Mouse (Mus musculus): ENCODE measurements around the gene Prdm11. TPM values are rescaled to one million over a fixed set of nuclear protein-coding genes. Genes with fewer than 3 reads are reported as not detected.
A peak's percentile ranks its signal among the peaks of the same experiment; 100 is the strongest.

Prdm11 gene
- polyA plus RNA-seq, 1 experiment from 2014 or later = 5.5 TPM

GRCm38 (mm10) chr2:93080871-93081608, 35.1 kb upstream of the Prdm11 start:
- peaks cover 24% of the 10 kb centered on the region for H3K4me1 ChIP-seq (replicated peaks; ENCODE audit: control insufficient read depth, insufficient read depth, low read length)
- no peak for ATAC-seq (ENCODE audit: low read depth)

GRCm38 (mm10) chr2:93079394-93079793, 33.4 kb upstream of the Prdm11 start:
- ATAC-seq (ENCODE audit: low read depth) = no peak
- H3K27me3 ChIP-seq (ENCODE audit: control insufficient read depth, insufficient read depth, low read depth, low read length) = no peaks in the 10 kb centered on the region

More at GRCm38 (mm10) chr2:93080871-93081608, 35.1 kb upstream of the Prdm11 start:
- H3K4me2 ChIP-seq (ENCODE audit: low read depth, low read length) = no peak overlapping the region
- 47% methylated on average over 5 of the region's 5 CpGs for WGBS
- no peak overlapping the region for H3K9ac ChIP-seq (ENCODE audit: low read length)
- H3K36me3 ChIP-seq (ENCODE audit: control insufficient read depth, insufficient read depth, low read length) = no peaks in the 10 kb centered on the region
- H3K27ac ChIP-seq (ENCODE audit: low read length) = no peak overlapping the region
- H3K4me3 ChIP-seq (ENCODE audit: low read length) = no peak overlapping the region
- no peaks in the 10 kb centered on the region for H3K27me3 ChIP-seq (ENCODE audit: control insufficient read depth, insufficient read depth, low read depth, low read length)
- H3K9me3 ChIP-seq (ENCODE audit: control insufficient read depth, low read length) = no peaks in the 10 kb centered on the region

DNA sequence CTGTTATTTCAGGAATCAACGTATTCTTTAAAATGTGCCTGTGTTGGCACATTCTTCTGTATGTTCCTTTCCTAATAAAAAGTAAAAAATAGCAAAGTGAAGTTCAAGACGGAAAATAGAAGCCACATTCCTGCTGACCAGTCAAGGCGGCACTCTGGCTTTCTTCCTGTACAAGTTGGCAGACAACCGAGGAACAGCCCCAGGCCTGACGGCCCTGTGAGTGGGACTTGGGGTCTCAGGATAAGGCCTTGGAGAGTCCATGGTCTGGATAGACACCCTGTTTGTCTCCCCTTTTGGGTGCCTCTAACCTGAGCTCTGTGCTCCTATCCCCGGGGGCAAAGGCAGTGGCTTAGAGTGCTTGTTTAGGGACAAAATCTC, 30.6 kb upstream of the Prdm11 start:
- Histone ChIP-seq H3K4me2 (ENCODE audit: low read depth, low read length) (no peak overlapping the region), H3K9ac (ENCODE audit: low read length) (no peak overlapping the region), H3K27ac (ENCODE audit: low read length) (no peak overlapping the region), H3K9me3 (ENCODE audit: control insufficient read depth, low read length) (no peaks in the 10 kb centered on the region), H3K36me3 (ENCODE audit: control insufficient read depth, insufficient read depth, low read length) (no peaks in the 10 kb centered on the region), H3K4me1 (replicated peaks; ENCODE audit: control insufficient read depth, insufficient read depth, low read length) (peaks cover 9% of the 10 kb centered on the region), H3K4me3 (ENCODE audit: low read length) (no peak overlapping the region), H3K27me3 (ENCODE audit: control insufficient read depth, insufficient read depth, low read depth, low read length) (no peaks in the 10 kb centered on the region; the same call in 1 of the 2 replicates)
- no peak for ATAC-seq (ENCODE audit: low read depth)
- 55% methylated on average over 6 of the region's 6 CpGs for WGBS

More at GRCm38 (mm10) chr2:93079394-93079793, 33.4 kb upstream of the Prdm11 start:
- no peak overlapping the region for H3K4me2 ChIP-seq (ENCODE audit: low read depth, low read length)
- no peak overlapping the region for H3K4me3 ChIP-seq (ENCODE audit: low read length)
- H3K4me1 ChIP-seq (replicated peaks; ENCODE audit: control insufficient read depth, insufficient read depth, low read length) = peaks cover 21% of the 10 kb centered on the region
- no peak overlapping the region for H3K9ac ChIP-seq (ENCODE audit: low read length)
- no peaks in the 10 kb centered on the region for H3K36me3 ChIP-seq (ENCODE audit: control insufficient read depth, insufficient read depth, low read length)
- H3K27ac ChIP-seq (ENCODE audit: low read length) = no peak overlapping the region
- H3K9me3 ChIP-seq (ENCODE audit: control insufficient read depth, low read length) = no peaks in the 10 kb centered on the region
- WGBS = 73% methylated on average over 4 of the region's 4 CpGs

DNA sequence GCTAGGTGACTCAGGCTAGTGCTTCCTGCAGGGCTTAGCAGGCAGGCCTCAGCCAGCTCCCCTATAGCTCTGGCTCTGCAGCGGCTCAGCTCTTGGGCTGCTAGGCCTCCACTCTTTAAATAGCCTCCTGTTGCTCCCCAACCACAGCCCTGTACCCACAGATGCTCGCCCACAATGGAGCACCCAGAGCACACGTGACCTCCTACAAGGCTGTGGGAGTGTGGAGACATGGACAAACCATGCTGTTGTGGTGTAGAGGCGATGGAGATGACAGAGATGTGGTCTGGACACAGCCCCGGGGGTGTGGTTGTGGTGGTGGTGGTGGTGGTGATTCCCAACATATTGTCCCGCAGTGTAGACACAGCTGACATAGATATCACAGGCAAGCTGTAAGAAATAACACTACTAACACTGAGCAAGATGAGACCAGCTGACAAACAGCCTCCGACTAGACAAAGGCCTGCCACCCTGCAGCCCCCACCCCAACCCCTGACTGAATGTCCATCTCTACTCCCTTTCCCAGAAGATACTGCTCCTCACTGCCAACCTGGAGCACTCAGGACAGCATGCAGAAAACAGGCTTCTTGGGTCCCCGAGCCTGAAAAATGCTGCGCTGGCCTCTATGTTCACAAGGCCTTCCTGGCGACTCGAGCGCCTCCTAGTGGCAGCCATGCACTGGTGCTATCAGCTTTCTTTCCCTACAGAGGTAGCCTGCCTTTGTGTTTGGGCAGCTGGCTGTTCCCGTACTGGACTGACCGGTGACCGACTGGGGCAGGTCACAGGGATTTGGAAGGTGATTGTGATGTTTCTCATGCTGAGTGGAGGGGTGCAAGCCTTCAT, 30.0 kb upstream of the Prdm11 start:
- Histone ChIP-seq H3K27ac (ENCODE audit: low read length) (no peak overlapping the region), H3K9ac (ENCODE audit: low read length) (no peak overlapping the region), H3K27me3 (ENCODE audit: control insufficient read depth, insufficient read depth, low read depth, low read length) (no peaks in the 10 kb centered on the region; the same call in 1 of the 2 replicates), H3K4me1 (replicated peaks; ENCODE audit: control insufficient read depth, insufficient read depth, low read length) (peaks cover 4% of the 10 kb centered on the region; the same call in 1 of the 2 replicates), H3K4me2 (ENCODE audit: low read depth, low read length) (no peak overlapping the region), H3K36me3 (ENCODE audit: control insufficient read depth, insufficient read depth, low read length) (no peaks in the 10 kb centered on the region), H3K9me3 (ENCODE audit: control insufficient read depth, low read length) (no peaks in the 10 kb centered on the region), H3K4me3 (ENCODE audit: low read length) (no peak overlapping the region)
- WGBS = 41% methylated on average over 15 of the region's 15 CpGs
- peak; percentile 37 for ATAC-seq (ENCODE audit: low read depth)

DNA sequence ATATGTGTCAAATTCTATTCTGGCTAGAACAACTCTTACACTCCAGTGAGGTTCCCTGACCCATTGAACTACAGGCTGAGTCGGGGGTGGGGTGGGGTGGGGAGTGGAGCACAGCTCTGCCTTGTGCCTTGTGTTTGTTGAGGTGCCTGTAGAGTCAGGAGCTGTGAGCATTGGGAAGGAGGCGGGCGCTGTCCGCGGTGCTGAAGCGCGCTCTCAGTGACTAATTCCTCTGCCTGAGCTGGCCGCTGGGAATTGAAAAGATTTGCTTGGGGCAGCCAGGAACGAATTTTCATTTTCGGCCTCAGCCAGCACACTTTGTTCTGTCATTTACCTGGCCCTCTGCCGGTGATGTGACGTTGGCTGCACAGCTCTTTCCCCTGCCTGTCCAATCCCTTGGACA, 25.7 kb upstream of the Prdm11 start:
- Histone ChIP-seq H3K27ac (ENCODE audit: low read length) (no peak overlapping the region), H3K9ac (ENCODE audit: low read length) (no peak overlapping the region), H3K4me3 (ENCODE audit: low read length) (no peak overlapping the region), H3K27me3 (ENCODE audit: control insufficient read depth, insufficient read depth, low read depth, low read length) (no peaks in the 10 kb centered on the region; the same call in 1 of the 2 replicates), H3K36me3 (ENCODE audit: control insufficient read depth, insufficient read depth, low read length) (no peaks in the 10 kb centered on the region), H3K9me3 (ENCODE audit: control insufficient read depth, low read length) (no peaks in the 10 kb centered on the region), H3K4me2 (ENCODE audit: low read depth, low read length) (no peak overlapping the region), H3K4me1 (replicated peaks; ENCODE audit: control insufficient read depth, insufficient read depth, low read length) (no peaks in the 10 kb centered on the region)
- 6% methylated on average over 12 of the region's 12 CpGs for WGBS
- ATAC-seq (ENCODE audit: low read depth) = peak; percentile 21; the same call in 1 of the 2 replicates

DNA sequence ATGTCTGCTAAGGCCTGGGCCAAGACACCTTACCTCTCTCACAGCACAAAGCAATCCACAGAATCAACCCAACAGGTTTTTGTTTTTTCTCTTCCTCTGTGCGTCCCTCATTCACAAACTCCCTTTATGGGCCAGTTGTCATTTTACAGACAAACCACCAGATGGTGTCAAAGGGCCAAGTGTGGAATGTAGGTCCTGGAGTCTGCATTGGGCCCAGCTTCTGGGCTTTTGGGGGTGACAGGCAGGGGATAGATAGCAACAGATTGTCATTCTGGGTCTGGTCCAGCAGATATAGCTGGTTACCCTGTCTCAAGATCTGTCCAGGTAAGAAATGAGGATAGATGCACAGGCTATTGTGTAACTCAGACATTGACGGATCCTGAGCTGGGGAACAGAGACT, 23.0 kb upstream of the Prdm11 start:
- no peaks in the 10 kb centered on the region for H3K4me1 ChIP-seq (replicated peaks; ENCODE audit: control insufficient read depth, insufficient read depth, low read length)
- WGBS = 21% methylated on average over 2 of the region's 2 CpGs
- H3K4me3 ChIP-seq (ENCODE audit: low read length) = no peak overlapping the region
- no peak for ATAC-seq (ENCODE audit: low read depth)
- no peaks in the 10 kb centered on the region for H3K9me3 ChIP-seq (ENCODE audit: control insufficient read depth, low read length)
- H3K36me3 ChIP-seq (ENCODE audit: control insufficient read depth, insufficient read depth, low read length) = no peaks in the 10 kb centered on the region
- no peak overlapping the region for H3K4me2 ChIP-seq (ENCODE audit: low read depth, low read length)
- H3K9ac ChIP-seq (ENCODE audit: low read length) = no peak overlapping the region
- no peaks in the 10 kb centered on the region; the same call in 1 of the 2 replicates for H3K27me3 ChIP-seq (ENCODE audit: control insufficient read depth, insufficient read depth, low read depth, low read length)
- no peak overlapping the region for H3K27ac ChIP-seq (ENCODE audit: low read length)

DNA sequence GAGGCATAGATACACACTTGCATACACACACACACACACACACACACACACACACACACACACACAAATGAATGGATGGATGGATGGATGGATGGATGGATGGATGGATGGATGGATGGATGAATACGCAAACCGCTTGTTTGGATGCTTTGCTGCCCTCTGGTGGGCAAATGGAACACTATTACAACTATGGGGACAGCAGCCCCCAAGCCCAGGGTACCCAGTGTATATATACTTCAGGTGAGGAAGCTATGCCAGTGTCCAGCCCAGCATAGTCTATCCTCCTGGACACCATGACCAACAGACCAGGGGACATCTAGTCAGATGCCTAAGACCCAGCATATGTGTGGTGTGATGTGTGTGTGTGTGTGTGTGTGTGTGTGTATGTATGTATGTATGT, 17.4 kb upstream of the Prdm11 start:
- WGBS = 5% methylated on average over 2 of the region's 2 CpGs
- no peaks in the 10 kb centered on the region for H3K4me1 ChIP-seq (replicated peaks; ENCODE audit: control insufficient read depth, insufficient read depth, low read length)
- no peak overlapping the region for H3K4me2 ChIP-seq (ENCODE audit: low read depth, low read length)
- no peak overlapping the region for H3K4me3 ChIP-seq (ENCODE audit: low read length)
- no peak overlapping the region for H3K27ac ChIP-seq (ENCODE audit: low read length)
- H3K27me3 ChIP-seq (ENCODE audit: control insufficient read depth, insufficient read depth, low read depth, low read length) = no peaks in the 10 kb centered on the region
- ATAC-seq (ENCODE audit: low read depth) = no peak
- no peak overlapping the region for H3K9ac ChIP-seq (ENCODE audit: low read length)
- no peaks in the 10 kb centered on the region for H3K9me3 ChIP-seq (ENCODE audit: control insufficient read depth, low read length)
- H3K36me3 ChIP-seq (ENCODE audit: control insufficient read depth, insufficient read depth, low read length) = no peaks in the 10 kb centered on the region

DNA sequence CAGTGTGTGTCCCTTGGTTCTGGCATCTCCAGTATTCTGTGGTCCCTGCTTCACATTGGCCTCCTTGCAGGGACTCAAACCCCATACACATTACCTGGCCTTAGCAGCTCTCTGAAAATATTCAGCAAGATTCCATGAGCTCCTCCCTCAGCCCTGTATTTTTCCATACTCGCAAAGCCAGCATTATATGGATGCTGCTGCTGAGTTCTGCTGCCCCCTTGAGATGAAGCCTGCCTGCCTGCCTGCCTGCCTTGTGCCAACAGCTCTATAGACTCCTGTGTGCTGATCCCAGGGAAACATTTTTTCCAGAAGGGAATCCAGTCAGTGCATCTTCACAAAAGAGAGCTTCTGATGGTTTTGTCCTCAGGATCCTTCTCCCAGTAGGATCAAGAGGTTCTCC, 5.9 kb upstream of the Prdm11 start:
- Histone ChIP-seq H3K27me3 (ENCODE audit: control insufficient read depth, insufficient read depth, low read depth, low read length) (no peaks in the 10 kb centered on the region), H3K27ac (ENCODE audit: low read length) (no peak overlapping the region), H3K4me1 (replicated peaks; ENCODE audit: control insufficient read depth, insufficient read depth, low read length) (peaks cover 11% of the 10 kb centered on the region), H3K36me3 (ENCODE audit: control insufficient read depth, insufficient read depth, low read length) (no peaks in the 10 kb centered on the region), H3K9ac (ENCODE audit: low read length) (no peak overlapping the region), H3K4me2 (ENCODE audit: low read depth, low read length) (no peak overlapping the region), H3K9me3 (ENCODE audit: control insufficient read depth, low read length) (peaks cover 2% of the 10 kb centered on the region; the same call in 1 of the 2 replicates), H3K4me3 (ENCODE audit: low read length) (no peak overlapping the region)
- peak; percentile 35; the same call in 1 of the 2 replicates for ATAC-seq (ENCODE audit: low read depth)
- WGBS = 10% methylated on average over 1 of the region's 1 CpGs

GRCm38 (mm10) chr2:93048601-93049323, 2.8 kb upstream of the Prdm11 start:
- Histone ChIP-seq H3K27me3 (ENCODE audit: control insufficient read depth, insufficient read depth, low read depth, low read length) (no peaks in the 10 kb centered on the region), H3K27ac (ENCODE audit: low read length) (no peak overlapping the region), H3K4me1 (replicated peaks; ENCODE audit: control insufficient read depth, insufficient read depth, low read length) (peaks cover 29% of the 10 kb centered on the region), H3K4me3 (ENCODE audit: low read length) (no peak overlapping the region), H3K9me3 (ENCODE audit: control insufficient read depth, low read length) (peaks cover 2% of the 10 kb centered on the region; the same call in 1 of the 2 replicates), H3K4me2 (ENCODE audit: low read depth, low read length) (no peak overlapping the region), H3K36me3 (ENCODE audit: control insufficient read depth, insufficient read depth, low read length) (no peaks in the 10 kb centered on the region), H3K9ac (ENCODE audit: low read length) (no peak overlapping the region)
- no peak for ATAC-seq (ENCODE audit: low read depth)
- WGBS = 36% methylated on average over 6 of the region's 6 CpGs
